Mouse (Mus musculus): Measurements from ENCODE around the gene Gm45337. TPM values are rescaled to one million over a fixed set of nuclear protein-coding genes. Genes with fewer than 3 reads are reported as not detected.
"Not testable (repeated sequence)": the region's sequence is repeated elsewhere in the genome, so short reads cannot be mapped to it uniquely, and the experiment has no call there.

Gm45337 gene
- polyA plus RNA-seq, 1 experiment from 2014 or later: not detected

- Histone ChIP-seq H3K4me2 (replicated peaks; ENCODE audit: low read depth, low read length) (no peak overlapping the region), H3K9ac (replicated peaks; ENCODE audit: low read depth, low read length) (no peak overlapping the region)
Observed at GRCm38 (mm10) chr7:142134206-142134995, 10.0 kb downstream of the Gm45337 start.

GRCm38 (mm10) chr7:142128843-142129242, 15.6 kb downstream of the Gm45337 start:
- H3K4me2 ChIP-seq (replicated peaks; ENCODE audit: low read depth, low read length): no peak overlapping the region
- no peak for ATAC-seq (ENCODE audit: insufficient number of reproducible peaks, insufficient read depth, low FRiP score, low read depth)
- no peak overlapping the region for H3K9ac ChIP-seq (replicated peaks; ENCODE audit: low read depth, low read length)
- no peak overlapping the region for H3K27ac ChIP-seq (ENCODE audit: low read length)
- 61% methylated on average over 4 of the region's 4 CpGs for WGBS
- H3K4me3 ChIP-seq (ENCODE audit: low read depth, low read length): no peak overlapping the region
- no peaks in the 10 kb centered on the region for H3K4me1 ChIP-seq (ENCODE audit: control insufficient read depth, insufficient read depth, low read length)
- H3K9me3 ChIP-seq (ENCODE audit: control insufficient read depth, low read depth, low read length): no peaks in the 10 kb centered on the region
- no peaks in the 10 kb centered on the region for H3K27me3 ChIP-seq (ENCODE audit: control insufficient read depth, insufficient read depth, low read length)
- no peaks in the 10 kb centered on the region for H3K36me3 ChIP-seq (ENCODE audit: control insufficient read depth, insufficient read depth, low read length)

More at GRCm38 (mm10) chr7:142134206-142134995, 10.0 kb downstream of the Gm45337 start:
- 50% methylated on average over 4 of the region's 4 CpGs for WGBS
- H3K27ac ChIP-seq (ENCODE audit: low read length): no peak overlapping the region
- H3K4me1 ChIP-seq (ENCODE audit: control insufficient read depth, insufficient read depth, low read length): no peaks in the 10 kb centered on the region
- no peaks in the 10 kb centered on the region for H3K27me3 ChIP-seq (ENCODE audit: control insufficient read depth, insufficient read depth, low read length)
- no peak for ATAC-seq (ENCODE audit: insufficient number of reproducible peaks, insufficient read depth, low FRiP score, low read depth)
- no peaks in the 10 kb centered on the region for H3K9me3 ChIP-seq (ENCODE audit: control insufficient read depth, low read depth, low read length)
- no peak overlapping the region for H3K4me3 ChIP-seq (ENCODE audit: low read depth, low read length)
- no peaks in the 10 kb centered on the region for H3K36me3 ChIP-seq (ENCODE audit: control insufficient read depth, insufficient read depth, low read length)

- H3K27ac ChIP-seq (ENCODE audit: low read length); H3K36me3 ChIP-seq (ENCODE audit: control insufficient read depth, insufficient read depth, low read length); H3K4me1 ChIP-seq (ENCODE audit: control insufficient read depth, insufficient read depth, low read length); H3K9me3 ChIP-seq (ENCODE audit: control insufficient read depth, low read depth, low read length); H3K4me2 ChIP-seq (replicated peaks; ENCODE audit: low read depth, low read length); H3K4me3 ChIP-seq (ENCODE audit: low read depth, low read length); ATAC-seq (ENCODE audit: insufficient number of reproducible peaks, insufficient read depth, low FRiP score, low read depth); H3K9ac ChIP-seq (replicated peaks; ENCODE audit: low read depth, low read length); H3K27me3 ChIP-seq (ENCODE audit: control insufficient read depth, insufficient read depth, low read length): not testable (repeated sequence)
- 68% methylated on average over 1 of the region's 1 CpGs for WGBS
Observed at GRCm38 (mm10) chr7:142120629-142121028, 23.8 kb downstream of the Gm45337 start, which contains the start of gene Gm45618. Gene Gm45618 (minus strand): TSS chr7:142120729.

DNA sequence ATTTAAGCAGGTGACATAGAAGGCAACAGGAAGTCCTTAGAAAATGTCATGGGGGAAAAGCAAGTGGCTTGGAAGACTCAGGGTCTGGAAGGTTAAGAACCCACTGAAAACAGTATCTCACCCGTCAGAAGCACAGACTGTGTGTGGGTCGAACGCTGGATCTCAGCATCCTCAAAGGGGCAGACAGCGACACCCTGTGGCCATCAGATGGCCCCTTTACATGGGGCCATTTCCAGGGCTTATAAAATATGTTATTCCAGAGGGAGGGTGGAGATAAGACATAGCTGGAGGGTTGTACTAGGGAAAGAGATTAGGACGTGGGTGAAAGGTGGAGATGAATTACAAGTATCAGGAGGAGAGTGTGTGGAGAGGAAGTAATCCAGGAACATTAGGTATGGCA, 24.8 kb downstream of the Gm45337 start:
- ATAC-seq (ENCODE audit: insufficient number of reproducible peaks, insufficient read depth, low FRiP score, low read depth): no peak
- no peak overlapping the region for H3K4me3 ChIP-seq (ENCODE audit: low read depth, low read length)
- no peaks in the 10 kb centered on the region for H3K36me3 ChIP-seq (ENCODE audit: control insufficient read depth, insufficient read depth, low read length)
- H3K4me2 ChIP-seq (replicated peaks; ENCODE audit: low read depth, low read length): no peak overlapping the region
- no peaks in the 10 kb centered on the region for H3K4me1 ChIP-seq (ENCODE audit: control insufficient read depth, insufficient read depth, low read length)
- no peak overlapping the region for H3K27ac ChIP-seq (ENCODE audit: low read length)
- WGBS: 11% methylated on average over 5 of the region's 5 CpGs
- no peaks in the 10 kb centered on the region for H3K27me3 ChIP-seq (ENCODE audit: control insufficient read depth, insufficient read depth, low read length)
- no peak overlapping the region for H3K9ac ChIP-seq (replicated peaks; ENCODE audit: low read depth, low read length)
- no peaks in the 10 kb centered on the region for H3K9me3 ChIP-seq (ENCODE audit: control insufficient read depth, low read depth, low read length)

- Histone ChIP-seq H3K4me3 (ENCODE audit: low read depth, low read length) (no peak overlapping the region), H3K4me2 (replicated peaks; ENCODE audit: low read depth, low read length) (no peak overlapping the region), H3K4me1 (ENCODE audit: control insufficient read depth, insufficient read depth, low read length) (no peaks in the 10 kb centered on the region), H3K9me3 (ENCODE audit: control insufficient read depth, low read depth, low read length) (no peaks in the 10 kb centered on the region), H3K9ac (replicated peaks; ENCODE audit: low read depth, low read length) (no peak overlapping the region), H3K27me3 (ENCODE audit: control insufficient read depth, insufficient read depth, low read length) (no peaks in the 10 kb centered on the region), H3K27ac (ENCODE audit: low read length) (no peak overlapping the region), H3K36me3 (ENCODE audit: control insufficient read depth, insufficient read depth, low read length) (no peaks in the 10 kb centered on the region)
- no peak for ATAC-seq (ENCODE audit: insufficient number of reproducible peaks, insufficient read depth, low FRiP score, low read depth)
- WGBS: 53% methylated on average over 5 of the region's 5 CpGs
Observed at GRCm38 (mm10) chr7:142104747-142105146, 39.7 kb downstream of the Gm45337 start.

- 12% methylated on average over 9 of the region's 9 CpGs for WGBS
Observed at GRCm38 (mm10) chr7:142097776-142098175, 46.6 kb downstream of the Gm45337 start.

DNA sequence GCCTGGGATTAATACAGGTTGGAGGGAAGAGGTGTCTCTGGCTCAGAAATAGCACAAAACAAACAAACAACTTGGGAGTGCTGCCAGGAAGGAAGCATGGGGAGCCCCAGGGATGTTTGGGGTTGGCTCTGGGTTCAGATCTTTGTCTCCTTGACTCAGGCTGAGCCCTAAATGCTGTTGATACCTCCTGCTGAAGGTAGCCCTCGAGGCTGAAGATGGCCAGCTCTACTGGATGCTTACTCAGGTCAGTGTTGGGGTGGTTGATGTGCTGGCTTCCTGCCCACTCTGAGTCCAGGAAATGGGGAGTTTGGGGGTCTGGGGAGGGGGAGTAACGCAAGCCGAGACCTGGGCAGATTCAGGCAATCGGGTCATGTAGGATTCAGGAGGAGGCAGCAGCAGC, 47.7 kb downstream of the Gm45337 start:
- 67% methylated on average over 4 of the region's 4 CpGs for WGBS
- no peak overlapping the region for H3K9ac ChIP-seq (replicated peaks; ENCODE audit: low read depth, low read length)
- no peak for ATAC-seq (ENCODE audit: insufficient number of reproducible peaks, insufficient read depth, low FRiP score, low read depth)
- H3K4me2 ChIP-seq (replicated peaks; ENCODE audit: low read depth, low read length): no peak overlapping the region
- no peaks in the 10 kb centered on the region for H3K36me3 ChIP-seq (ENCODE audit: control insufficient read depth, insufficient read depth, low read length)
- H3K27me3 ChIP-seq (ENCODE audit: control insufficient read depth, insufficient read depth, low read length): peaks cover 33% of the 10 kb centered on the region
- H3K4me1 ChIP-seq (ENCODE audit: control insufficient read depth, insufficient read depth, low read length): peaks cover 5% of the 10 kb centered on the region; the same call in 1 of the 2 replicates
- no peak overlapping the region for H3K4me3 ChIP-seq (ENCODE audit: low read depth, low read length)
- H3K9me3 ChIP-seq (ENCODE audit: control insufficient read depth, low read depth, low read length): no peaks in the 10 kb centered on the region
- no peak overlapping the region for H3K27ac ChIP-seq (ENCODE audit: low read length)

More at GRCm38 (mm10) chr7:142097776-142098175, 46.6 kb downstream of the Gm45337 start:
- no peak overlapping the region for H3K9ac ChIP-seq (replicated peaks; ENCODE audit: low read depth, low read length)
- no peak overlapping the region for H3K27ac ChIP-seq (ENCODE audit: low read length)
- H3K4me2 ChIP-seq (replicated peaks; ENCODE audit: low read depth, low read length): no peak overlapping the region
- no peaks in the 10 kb centered on the region for H3K36me3 ChIP-seq (ENCODE audit: control insufficient read depth, insufficient read depth, low read length)
- peaks cover 5% of the 10 kb centered on the region; the same call in 1 of the 2 replicates for H3K4me1 ChIP-seq (ENCODE audit: control insufficient read depth, insufficient read depth, low read length)
- 0 out of 2 replicates have a peak, but pooled peaks have one; percentile 43 for ATAC-seq (ENCODE audit: insufficient number of reproducible peaks, insufficient read depth, low FRiP score, low read depth)
- peaks cover 32% of the 10 kb centered on the region for H3K27me3 ChIP-seq (ENCODE audit: control insufficient read depth, insufficient read depth, low read length)
- no peaks in the 10 kb centered on the region for H3K9me3 ChIP-seq (ENCODE audit: control insufficient read depth, low read depth, low read length)
- no peak overlapping the region for H3K4me3 ChIP-seq (ENCODE audit: low read depth, low read length)

GRCm38 (mm10) chr7:142095183-142095931, 49.0 kb downstream of the Gm45337 start, which contains the start of gene Dusp8:
Gene Dusp8 (minus strand): TSS chr7:142095843.
- H3K27me3 ChIP-seq (ENCODE audit: control insufficient read depth, insufficient read depth, low read length): peaks cover 33% of the 10 kb centered on the region
- no peak within 1 kb of the TSS for H3K27ac ChIP-seq (ENCODE audit: low read length)
- H3K4me2 ChIP-seq (replicated peaks; ENCODE audit: low read depth, low read length): peak within 1 kb of the TSS; percentile 97
- WGBS: under 1% methylated on average over 62 of the region's 63 CpGs
- no peaks in the 10 kb centered on the region for H3K36me3 ChIP-seq (ENCODE audit: control insufficient read depth, insufficient read depth, low read length)
- H3K4me1 ChIP-seq (ENCODE audit: control insufficient read depth, insufficient read depth, low read length): peaks cover 5% of the 10 kb centered on the region; the same call in 1 of the 2 replicates
- no peaks in the 10 kb centered on the region for H3K9me3 ChIP-seq (ENCODE audit: control insufficient read depth, low read depth, low read length)
- peak within 1 kb of the TSS; percentile 50 for H3K4me3 ChIP-seq (ENCODE audit: low read depth, low read length)
- H3K9ac ChIP-seq (replicated peaks; ENCODE audit: low read depth, low read length): peak within 1 kb of the TSS; percentile 52
- peak; percentile 90 for ATAC-seq (ENCODE audit: insufficient number of reproducible peaks, insufficient read depth, low FRiP score, low read depth)
